Mouse (Mus musculus): ENCODE data around the gene Cebpzos. TPM values are rescaled to one million over a fixed set of nuclear protein-coding genes. Genes with fewer than 3 reads are reported as not detected.

Cebpzos gene
- 10 to 100 TPM; 12.0 to 14.7 TPM for total RNA-seq (2023)

GRCm38 (mm10) chr17:78916369-78916813, at the start of gene Cebpzos:
Gene Cebpzos, plus strand, starts transcription at chr17:78916500.

GRCm38 (mm10) chr17:78882401-78883112, 33.7 kb upstream of the Cebpzos start, which contains the start of gene Eif2ak2:
Gene Eif2ak2, minus strand, starts transcription at chr17:78882573.

GRCm38 (mm10) chr17:78906892-78907291, 9.4 kb upstream of the Cebpzos start, which contains the start of gene Sult6b1:
Gene Sult6b1, minus strand, starts transcription at chr17:78906992.

GRCm38 (mm10) chr17:78936466-78937228, 20.3 kb downstream of the Cebpzos start, which contains the start of the genes Cebpz and Ndufaf7:
Gene Cebpz, minus strand, starts transcription at chr17:78937066.
Gene Ndufaf7, plus strand, starts transcription at chr17:78937136.

Other genes with a start within 250 kb of the Cebpzos start
- gene Strn, start 179.3 kb upstream of the Cebpzos start, total RNA-seq (2023): 10 to 100 TPM; 33.1 to 38.4 TPM
- 10 to 100 TPM; 36.2 to 40.1 TPM for gene Heatr5b, start 81.1 kb upstream of the Cebpzos start, total RNA-seq (2023)
- 10 to 100 TPM; 27.0 to 44.3 TPM for gene Gpatch11, start 80.9 kb upstream of the Cebpzos start, total RNA-seq (2023)
- gene Eif2ak2, start 33.9 kb upstream of the Cebpzos start, total RNA-seq (2023): 10 to 100 TPM; 29.6 to 43.8 TPM
- gene Sult6b1, start 9.5 kb upstream of the Cebpzos start, total RNA-seq (2023): not detected
- gene Cebpz, start 20.6 kb downstream of the Cebpzos start, total RNA-seq (2023): 100 to 1,000 TPM; 105 to 111 TPM
- 10 to 100 TPM; 24.9 to 27.7 TPM for gene Ndufaf7, start 20.6 kb downstream of the Cebpzos start, total RNA-seq (2023)
- 10 to 100 TPM; 53.6 to 55.3 TPM for gene Prkd3, start 104.3 kb downstream of the Cebpzos start, total RNA-seq (2023)
- gene Qpct, start 135.4 kb downstream of the Cebpzos start, total RNA-seq (2023): not detected

Data from B cell, adult 67 days (primary cell).